Mouse (Mus musculus): ENCODE results near the gene Nmur1. TPM values are rescaled to one million over a fixed set of nuclear protein-coding genes. Genes with fewer than 3 reads are reported as not detected.

Nmur1 gene
- polyA plus RNA-seq, 1 experiment = not detected

GRCm38 (mm10) chr1:86434439-86435201 is 8.6 kb upstream of the Nmur1 start:
- Histone ChIP-seq H3K27ac (ENCODE audit: insufficient read depth, low read depth, low read length) (peak overlapping the region; percentile 61), H3K4me1 (ENCODE audit: control insufficient read depth, insufficient read depth, low read length) (peaks cover 49% of the 10 kb centered on the region), H3K4me3 (ENCODE audit: insufficient read depth, low read length) (peak overlapping the region; percentile 66)
- TF ChIP-seq CTCF (IDR thresholded peaks at IDR 0.05; ENCODE audit: low read depth, low read length) (no peak), POLR2A (IDR thresholded peaks at IDR 0.05; ENCODE audit: borderline replicate concordance, low read depth, low read length) (no peak)

GRCm38 (mm10) chr1:86434001-86434400 is 8.0 kb upstream of the Nmur1 start:
- H3K4me1 ChIP-seq (ENCODE audit: control insufficient read depth, insufficient read depth, low read length) = peaks cover 49% of the 10 kb centered on the region
- TF ChIP-seq CTCF (IDR thresholded peaks at IDR 0.05; ENCODE audit: low read depth, low read length) = no peak
- no peak for TF ChIP-seq POLR2A (IDR thresholded peaks at IDR 0.05; ENCODE audit: borderline replicate concordance, low read depth, low read length)
- peak overlapping the region; percentile 59 for H3K4me3 ChIP-seq (ENCODE audit: insufficient read depth, low read length)

GRCm38 (mm10) chr1:86433359-86433758 is 7.3 kb upstream of the Nmur1 start:
- Histone ChIP-seq H3K27ac (ENCODE audit: insufficient read depth, low read depth, low read length) (peak overlapping the region; percentile 95), H3K4me1 (ENCODE audit: control insufficient read depth, insufficient read depth, low read length) (peaks cover 46% of the 10 kb centered on the region), H3K4me3 (ENCODE audit: insufficient read depth, low read length) (no peak overlapping the region)
- TF ChIP-seq POLR2A (IDR thresholded peaks at IDR 0.05; ENCODE audit: borderline replicate concordance, low read depth, low read length) = no peak

More at GRCm38 (mm10) chr1:86434001-86434400, 8.0 kb upstream of the Nmur1 start:
- peak overlapping the region; percentile 95 for H3K27ac ChIP-seq (ENCODE audit: insufficient read depth, low read depth, low read length)

GRCm38 (mm10) chr1:86432778-86433177 is 6.8 kb upstream of the Nmur1 start:
- Histone ChIP-seq H3K4me3 (ENCODE audit: insufficient read depth, low read length) (no peak overlapping the region), H3K27ac (ENCODE audit: insufficient read depth, low read depth, low read length) (no peak overlapping the region), H3K4me1 (ENCODE audit: control insufficient read depth, insufficient read depth, low read length) (peaks cover 40% of the 10 kb centered on the region)
- TF ChIP-seq POLR2A (IDR thresholded peaks at IDR 0.05; ENCODE audit: borderline replicate concordance, low read depth, low read length) = no peak
- no peak for TF ChIP-seq CTCF (IDR thresholded peaks at IDR 0.05; ENCODE audit: low read depth, low read length)

GRCm38 (mm10) chr1:86430056-86430455 is 4.0 kb upstream of the Nmur1 start:
- Histone ChIP-seq H3K27ac (ENCODE audit: insufficient read depth, low read depth, low read length) (no peak overlapping the region), H3K4me3 (ENCODE audit: insufficient read depth, low read length) (no peak overlapping the region), H3K4me1 (ENCODE audit: control insufficient read depth, insufficient read depth, low read length) (peaks cover 19% of the 10 kb centered on the region)
- TF ChIP-seq CTCF (IDR thresholded peaks at IDR 0.05; ENCODE audit: low read depth, low read length) = peak; percentile 37
- TF ChIP-seq POLR2A (IDR thresholded peaks at IDR 0.05; ENCODE audit: borderline replicate concordance, low read depth, low read length) = no peak

- TF ChIP-seq CTCF (IDR thresholded peaks at IDR 0.05; ENCODE audit: low read depth, low read length) = no peak
- TF ChIP-seq POLR2A (IDR thresholded peaks at IDR 0.05; ENCODE audit: borderline replicate concordance, low read depth, low read length) = no peak
- Histone ChIP-seq H3K27ac (ENCODE audit: insufficient read depth, low read depth, low read length) (no peak overlapping the region), H3K4me1 (ENCODE audit: control insufficient read depth, insufficient read depth, low read length) (no peaks in the 10 kb centered on the region), H3K4me3 (ENCODE audit: insufficient read depth, low read length) (no peak overlapping the region)
Measured at GRCm38 (mm10) chr1:86424835-86425547, 1.0 kb downstream of the Nmur1 start.

- no peak overlapping the region for H3K27ac ChIP-seq (ENCODE audit: insufficient read depth, low read depth, low read length)
- H3K4me1 ChIP-seq (ENCODE audit: control insufficient read depth, insufficient read depth, low read length) = no peaks in the 10 kb centered on the region
- no peak for TF ChIP-seq POLR2A (IDR thresholded peaks at IDR 0.05; ENCODE audit: borderline replicate concordance, low read depth, low read length)
- TF ChIP-seq CTCF (IDR thresholded peaks at IDR 0.05; ENCODE audit: low read depth, low read length) = no peak
- no peak overlapping the region for H3K4me3 ChIP-seq (ENCODE audit: insufficient read depth, low read length)
Measured at GRCm38 (mm10) chr1:86424336-86424735, 1.7 kb downstream of the Nmur1 start.

- Histone ChIP-seq H3K4me3 (ENCODE audit: insufficient read depth, low read length) (no peak overlapping the region), H3K27ac (ENCODE audit: insufficient read depth, low read depth, low read length) (no peak overlapping the region), H3K4me1 (ENCODE audit: control insufficient read depth, insufficient read depth, low read length) (no peaks in the 10 kb centered on the region)
- TF ChIP-seq POLR2A (IDR thresholded peaks at IDR 0.05; ENCODE audit: borderline replicate concordance, low read depth, low read length) = no peak
- TF ChIP-seq CTCF (IDR thresholded peaks at IDR 0.05; ENCODE audit: low read depth, low read length) = no peak
Measured at GRCm38 (mm10) chr1:86423879-86424278, 2.1 kb downstream of the Nmur1 start.

GRCm38 (mm10) chr1:86421007-86421406 is 5.0 kb downstream of the Nmur1 start:
- TF ChIP-seq CTCF (IDR thresholded peaks at IDR 0.05; ENCODE audit: low read depth, low read length) (no peak), POLR2A (IDR thresholded peaks at IDR 0.05; ENCODE audit: borderline replicate concordance, low read depth, low read length) (no peak)
- Histone ChIP-seq H3K27ac (ENCODE audit: insufficient read depth, low read depth, low read length) (no peak overlapping the region), H3K4me3 (ENCODE audit: insufficient read depth, low read length) (no peak overlapping the region), H3K4me1 (ENCODE audit: control insufficient read depth, insufficient read depth, low read length) (peaks cover 9% of the 10 kb centered on the region)

- peaks cover 12% of the 10 kb centered on the region for H3K4me1 ChIP-seq (ENCODE audit: control insufficient read depth, insufficient read depth, low read length)
Measured at GRCm38 (mm10) chr1:86416321-86416720, 9.7 kb downstream of the Nmur1 start.

More at GRCm38 (mm10) chr1:86416321-86416720, 9.7 kb downstream of the Nmur1 start:
- peak overlapping the region; percentile 41 for H3K27ac ChIP-seq (ENCODE audit: insufficient read depth, low read depth, low read length)
- H3K4me3 ChIP-seq (ENCODE audit: insufficient read depth, low read length) = no peak overlapping the region
- TF ChIP-seq CTCF (IDR thresholded peaks at IDR 0.05; ENCODE audit: low read depth, low read length) (no peak), POLR2A (IDR thresholded peaks at IDR 0.05; ENCODE audit: borderline replicate concordance, low read depth, low read length) (no peak)
